Mouse (Mus musculus) CD4-positive naive resting alpha-beta T cell, adult 57 days (primary cell): ENCODE results near the gene Usp7. TPM values are rescaled to one million over a fixed set of nuclear protein-coding genes. Genes with fewer than 3 reads are reported as not detected.

Experiments
- total RNA-seq: library from RNA; stranded (reverse); gene quantifications from one replicate; pipeline ENCODE4 v1.2.4, GENCODE M21; 2023

Usp7 gene
- total RNA-seq = 268 TPM

GRCm38 (mm10) chr16:8791949-8792557 is at the start of gene Usp7:
TSS of gene Usp7 (minus strand) at chr16:8792308.

DNA sequence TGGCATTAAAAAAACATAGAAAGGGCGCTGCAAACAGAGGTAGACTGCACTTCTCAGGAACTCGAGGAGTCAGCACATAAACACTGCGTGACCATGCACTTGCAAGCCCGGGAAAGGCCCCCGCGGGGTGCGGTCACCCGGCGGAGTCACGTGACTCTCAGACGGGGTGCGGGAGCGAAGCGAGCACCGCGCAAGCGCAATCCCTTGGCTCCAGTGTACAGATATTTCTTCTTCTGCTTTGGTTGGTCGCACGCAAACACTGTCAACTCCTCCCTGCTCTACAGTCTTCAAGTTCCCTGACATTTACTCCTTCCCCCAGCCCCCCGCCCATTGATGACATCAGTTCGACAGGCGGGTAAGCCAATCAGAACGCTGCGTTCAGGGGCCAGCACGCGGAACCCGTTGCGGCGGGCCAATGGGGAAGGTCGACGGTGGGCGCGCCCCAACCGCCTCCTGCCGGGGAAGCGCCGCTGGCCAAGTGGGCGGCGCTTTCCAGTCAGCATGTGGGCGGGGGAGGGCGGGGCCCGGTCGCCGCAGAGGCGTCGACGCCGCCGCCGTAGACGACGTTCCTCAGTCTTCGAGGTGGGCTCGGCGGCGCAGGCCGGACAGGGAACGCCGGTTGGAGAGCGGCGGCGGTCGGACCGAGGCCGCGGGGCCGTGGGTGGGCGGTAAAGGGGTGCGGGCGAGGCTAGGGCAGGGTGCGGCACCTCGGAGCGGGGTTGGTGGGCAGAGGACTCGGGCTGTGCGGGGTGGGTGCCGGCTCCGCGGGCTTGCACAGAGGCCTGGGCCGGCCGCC is 37.7 kb upstream of the Usp7 start, which contains the start of gene 1810013L24Rik:
Gene 1810013L24Rik (plus strand): TSS at position 537 of the 796 bp plus-strand sequence.

DNA sequence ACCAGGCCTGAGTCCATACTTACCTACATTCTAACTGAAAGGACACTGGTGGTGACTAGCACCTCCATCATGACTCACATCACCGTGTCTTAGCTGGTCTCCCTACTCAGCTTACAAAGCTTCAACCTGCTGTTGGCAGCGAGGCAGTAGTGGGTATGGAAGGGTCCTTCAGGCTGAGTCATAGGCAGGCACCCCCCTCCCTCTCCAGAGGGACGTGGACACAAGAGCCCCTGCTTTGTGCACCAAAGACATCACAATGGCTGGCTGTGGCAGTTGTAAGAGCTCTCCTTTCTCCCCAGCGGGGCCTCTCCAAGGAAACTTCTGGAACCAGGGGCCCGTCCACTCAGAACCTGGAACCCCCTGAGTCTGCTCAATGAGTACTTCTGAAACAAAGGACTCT is 111.6 kb downstream of the Usp7 start, which contains the start of gene Gm5767:
Gene Gm5767 (plus strand): TSS at position 301 of the 400 bp plus-strand sequence.

GRCm38 (mm10) chr16:8671551-8672349 is 120.4 kb downstream of the Usp7 start, which contains the start of gene Carhsp1:
TSS of gene Carhsp1 (minus strand) at chr16:8672155.

Other genes starting within 250 kb of the Usp7 start
- 105 TPM for gene Pmm2, start 154.6 kb downstream of the Usp7 start, total RNA-seq
- gene Tmem186, start 154.6 kb downstream of the Usp7 start, total RNA-seq = 12.3 TPM
- gene Carhsp1, start 120.2 kb downstream of the Usp7 start, total RNA-seq = 14.3 TPM
- gene Gm5767, start 111.5 kb downstream of the Usp7 start, total RNA-seq = 1.0 TPM
- gene 1810013L24Rik, start 37.8 kb upstream of the Usp7 start, total RNA-seq = 118 TPM